Mouse (Mus musculus) midbrain, embryonic 16.5 days (tissue): ENCODE results near the gene Mast1. TPM values are rescaled to one million over a fixed set of nuclear protein-coding genes. Genes with fewer than 3 reads are reported as not detected.

Experiments used
- ATAC-seq: fragments of 200-750 bp; cut with Nextera tagmentation; 2 replicates; pipeline ENCODE4 v1.8.0; 2017; ENCODE audit warnings: moderate TSS enrichment
- H3K27ac ChIP-seq: fragments of 300-500 bp; sonication (generic); 2 replicates; pipeline ENCODE4 v1.5.1; 2014; ENCODE audit warnings: mild to moderate bottlenecking, low read length, mixed read lengths
- H3K27me3 ChIP-seq: fragments of 300-500 bp; sonication (generic); 2 replicates; pipeline ENCODE4 v1.6.1; 2014; ENCODE audit warnings: low read depth, low read length, mixed read lengths; ENCODE audit not compliant: control insufficient read depth, insufficient read depth
- H3K36me3 ChIP-seq: fragments of 300-500 bp; sonication (generic); 2 replicates; pipeline ENCODE4 v1.6.1; 2014; ENCODE audit warnings: mild to moderate bottlenecking, low read length, moderate library complexity, mixed read lengths; ENCODE audit not compliant: control insufficient read depth, insufficient read depth
- H3K4me1 ChIP-seq: fragments of 300-500 bp; sonication (generic); 2 replicates; pipeline ENCODE4 v1.6.1; 2014; ENCODE audit warnings: mild to moderate bottlenecking, low read length, mixed read lengths; ENCODE audit not compliant: control insufficient read depth, insufficient read depth
- H3K4me2 ChIP-seq: fragments of 300-500 bp; sonication (generic); 2 replicates; pipeline ENCODE4 v1.6.1; 2014; ENCODE audit warnings: mild to moderate bottlenecking, low read length, mixed read lengths
- H3K4me3 ChIP-seq: fragments of 300-500 bp; sonication (generic); 2 replicates; pipeline ENCODE4 v1.5.1; 2014; ENCODE audit warnings: low read depth, mild to moderate bottlenecking, low read length, moderate library complexity, mixed read lengths
- H3K9ac ChIP-seq: fragments of 300-500 bp; sonication (generic); 2 replicates; pipeline ENCODE4 v1.6.1; 2014; ENCODE audit warnings: low read depth, low read length, mixed read lengths
- H3K9me3 ChIP-seq: fragments of 300-500 bp; sonication (generic); replicated peaks from 2 replicates; pipeline ENCODE4 v1.6.1; 2014; ENCODE audit warnings: mild to moderate bottlenecking, low read length, mixed read lengths; ENCODE audit not compliant: control insufficient read depth, poor library complexity, severe bottlenecking
- WGBS: fragments of 180-500 bp; shearing (Covaris S2); extraction: QIAGEN DNeasy Blood & Tissue Kit; methylation state at CpG from one replicate; pipeline ENCODE4 v1.1.7; 2014; 5-methylcytosine and 5-hydroxymethylcytosine counted together
- polyA plus RNA-seq: library from polyadenylated mRNA; unstranded; fragments of >200 nt; fragmentation: Nextera tagmentation; extraction: Ambion mirVana; gene quantifications from 2 replicates; pipeline ENCODE4 v1.2.1, GENCODE M21; 2015

Mast1 gene
- polyA plus RNA-seq, 1 experiment from 2014 or later: 85.7 TPM

GRCm38 (mm10) chr8:84980622-84981358, 43.6 kb upstream of the Mast1 start:
- no peak overlapping the region for H3K27ac ChIP-seq

GRCm38 (mm10) chr8:84979599-84980421, 42.7 kb upstream of the Mast1 start:
- H3K4me2 ChIP-seq: peak overlapping the region; percentile 100
- peak overlapping the region; percentile 62 for H3K9ac ChIP-seq
- H3K4me3 ChIP-seq: peak overlapping the region; percentile 36
- no peaks in the 10 kb centered on the region for H3K9me3 ChIP-seq
- H3K27ac ChIP-seq: 0 out of 2 replicates have a peak overlapping the region, but pooled peaks have one; percentile 9
- H3K4me1 ChIP-seq: peaks cover 61% of the 10 kb centered on the region
- 1% methylated on average over 39 of the region's 42 CpGs for WGBS
- H3K27me3 ChIP-seq: 0 out of 2 replicates have a peak, but pooled peaks cover 3% of the 10 kb centered on the region
- 0 out of 2 replicates have a peak, but pooled peaks cover under 1% of the 10 kb centered on the region for H3K36me3 ChIP-seq
- ATAC-seq: peak; percentile 31

More at GRCm38 (mm10) chr8:84980622-84981358, 43.6 kb upstream of the Mast1 start:
- peak overlapping the region; percentile 100 for H3K4me2 ChIP-seq
- no peak overlapping the region for H3K9ac ChIP-seq
- H3K27me3 ChIP-seq: 0 out of 2 replicates have a peak, but pooled peaks cover 3% of the 10 kb centered on the region
- H3K4me3 ChIP-seq: no peak overlapping the region; the same call in 1 of the 2 replicates
- no peak for ATAC-seq
- H3K36me3 ChIP-seq: no peaks in the 10 kb centered on the region
- peaks cover 62% of the 10 kb centered on the region for H3K4me1 ChIP-seq
- WGBS: 34% methylated on average over 11 of the region's 11 CpGs
- H3K9me3 ChIP-seq: no peaks in the 10 kb centered on the region

GRCm38 (mm10) chr8:84978248-84978940, 41.2 kb upstream of the Mast1 start, which contains the start of gene Junb:
Gene Junb, minus strand, starts transcription at chr8:84978718.
- Histone ChIP-seq H3K9ac (peak within 1 kb of the TSS; percentile 69), H3K4me1 (peaks cover 58% of the 10 kb centered on the region), H3K36me3 (peaks cover 7% of the 10 kb centered on the region), H3K4me2 (peak within 1 kb of the TSS; percentile 100), H3K4me3 (peak within 1 kb of the TSS; percentile 59), H3K27me3 (0 out of 2 replicates have a peak, but pooled peaks cover 3% of the 10 kb centered on the region), H3K9me3 (no peaks in the 10 kb centered on the region), H3K27ac (0 out of 2 replicates have a peak within 1 kb of the TSS, but pooled peaks have one; percentile 28)
- under 1% methylated on average over 62 of the region's 63 CpGs for WGBS
- ATAC-seq: peak; percentile 53

GRCm38 (mm10) chr8:84977435-84978247, 40.5 kb upstream of the Mast1 start:
- Histone ChIP-seq H3K27ac (no peak overlapping the region), H3K4me2 (peak overlapping the region; percentile 100), H3K36me3 (peaks cover 7% of the 10 kb centered on the region), H3K9ac (peak overlapping the region; percentile 69), H3K9me3 (no peaks in the 10 kb centered on the region), H3K4me3 (peak overlapping the region; percentile 59), H3K27me3 (0 out of 2 replicates have a peak, but pooled peaks cover 3% of the 10 kb centered on the region), H3K4me1 (peaks cover 58% of the 10 kb centered on the region)
- WGBS: under 1% methylated on average over 69 of the region's 70 CpGs
- ATAC-seq: no peak

GRCm38 (mm10) chr8:84976763-84977434, 39.7 kb upstream of the Mast1 start:
- Histone ChIP-seq H3K9ac (peak overlapping the region; percentile 64), H3K4me2 (peak overlapping the region; percentile 100), H3K27ac (no peak overlapping the region), H3K4me3 (peak overlapping the region; percentile 59), H3K9me3 (no peaks in the 10 kb centered on the region), H3K4me1 (peaks cover 58% of the 10 kb centered on the region), H3K27me3 (0 out of 2 replicates have a peak, but pooled peaks cover 3% of the 10 kb centered on the region), H3K36me3 (peaks cover 11% of the 10 kb centered on the region)
- WGBS: 2% methylated on average over 24 of the region's 25 CpGs
- ATAC-seq: no peak

- Histone ChIP-seq H3K27ac (no peak overlapping the region; the same call in 1 of the 2 replicates), H3K4me3 (peak overlapping the region; percentile 59), H3K9me3 (no peaks in the 10 kb centered on the region), H3K27me3 (0 out of 2 replicates have a peak, but pooled peaks cover 3% of the 10 kb centered on the region), H3K4me1 (peaks cover 59% of the 10 kb centered on the region), H3K4me2 (peak overlapping the region; percentile 100), H3K36me3 (peaks cover 16% of the 10 kb centered on the region), H3K9ac (peak overlapping the region; percentile 64)
- WGBS: under 1% methylated on average over 57 of the region's 61 CpGs
- peak; percentile 67 for ATAC-seq
These were observed 39.0 kb upstream of the Mast1 start for GRCm38 (mm10) chr8:84976031-84976762.

GRCm38 (mm10) chr8:84975434-84975833, 38.3 kb upstream of the Mast1 start:
- H3K4me1 ChIP-seq: peaks cover 59% of the 10 kb centered on the region
- no peak overlapping the region for H3K4me3 ChIP-seq
- H3K36me3 ChIP-seq: peaks cover 16% of the 10 kb centered on the region
- 31% methylated on average over 7 of the region's 7 CpGs for WGBS
- peak overlapping the region; percentile 100; the same call in 1 of the 2 replicates for H3K4me2 ChIP-seq
- H3K9me3 ChIP-seq: no peaks in the 10 kb centered on the region
- 0 out of 2 replicates have a peak, but pooled peaks cover 3% of the 10 kb centered on the region for H3K27me3 ChIP-seq
- no peak overlapping the region for H3K9ac ChIP-seq
- no peak for ATAC-seq
- no peak overlapping the region for H3K27ac ChIP-seq
